Mouse (Mus musculus): ENCODE data around the gene Fkbp11. TPM values are rescaled to one million over a fixed set of nuclear protein-coding genes. Genes with fewer than 3 reads are reported as not detected.
"Not testable (repeated sequence)": the region's sequence is repeated elsewhere in the genome, so short reads cannot be mapped to it uniquely, and the experiment has no call there.

Gene Fkbp11
- total and polyA plus RNA-seq, 2 experiments from 2014 or later = 6.6 to 10.6 TPM

- no peak overlapping the region for H3K4me2 ChIP-seq (ENCODE audit: low read depth, low read length)
- no peak overlapping the region for H3K4me3 ChIP-seq (ENCODE audit: low read length)
- TF ChIP-seq CTCF (IDR thresholded peaks at IDR 0.05; ENCODE audit: low read depth) = no peak
- no peaks in the 10 kb centered on the region for H3K9me3 ChIP-seq (ENCODE audit: low read length)
- H3K27ac ChIP-seq = no peak overlapping the region
- H3K4me1 ChIP-seq (ENCODE audit: insufficient read depth, low read length) = no peaks in the 10 kb centered on the region
- H3K36me3 ChIP-seq (ENCODE audit: insufficient read depth, low read length) = peaks cover 4% of the 10 kb centered on the region; the same call in 1 of the 2 replicates
- no peaks in the 10 kb centered on the region for H3K27me3 ChIP-seq (ENCODE audit: insufficient read depth, low read length)
- DNase-seq (ENCODE audit: low spot score) (no peak), ATAC-seq (no peak)
- no peak overlapping the region for H3K9ac ChIP-seq (replicated peaks; ENCODE audit: low read length)
- 82% methylated on average over 2 of the region's 2 CpGs for WGBS
Measured at GRCm38 (mm10) chr15:98754125-98754524, 26.1 kb upstream of the Fkbp11 start.

GRCm38 (mm10) chr15:98753021-98753423, 25.0 kb upstream of the Fkbp11 start:
- Histone ChIP-seq H3K36me3 (ENCODE audit: insufficient read depth, low read length) (peaks cover 4% of the 10 kb centered on the region; the same call in 1 of the 2 replicates), H3K4me3 (ENCODE audit: low read length) (no peak overlapping the region), H3K9me3 (ENCODE audit: low read length) (no peaks in the 10 kb centered on the region), H3K27ac (no peak overlapping the region), H3K27me3 (ENCODE audit: insufficient read depth, low read length) (no peaks in the 10 kb centered on the region), H3K9ac (replicated peaks; ENCODE audit: low read length) (no peak overlapping the region), H3K4me1 (ENCODE audit: insufficient read depth, low read length) (no peaks in the 10 kb centered on the region), H3K4me2 (ENCODE audit: low read depth, low read length) (no peak overlapping the region)
- 53% methylated on average over 8 of the region's 8 CpGs for WGBS
- no peak for DNase-seq (ENCODE audit: low spot score)
- TF ChIP-seq CTCF (IDR thresholded peaks at IDR 0.05; ENCODE audit: low read depth) = no peak
- no peak for ATAC-seq

- Histone ChIP-seq H3K9me3 (ENCODE audit: low read length) (no peaks in the 10 kb centered on the region), H3K27me3 (ENCODE audit: insufficient read depth, low read length) (no peaks in the 10 kb centered on the region), H3K4me1 (ENCODE audit: insufficient read depth, low read length) (no peaks in the 10 kb centered on the region), H3K9ac (replicated peaks; ENCODE audit: low read length) (no peak overlapping the region), H3K36me3 (ENCODE audit: insufficient read depth, low read length) (peaks cover 4% of the 10 kb centered on the region; the same call in 1 of the 2 replicates), H3K27ac (no peak overlapping the region), H3K4me3 (ENCODE audit: low read length) (no peak overlapping the region), H3K4me2 (ENCODE audit: low read depth, low read length) (no peak overlapping the region)
- DNase-seq (ENCODE audit: low spot score) (no peak), ATAC-seq (no peak)
- TF ChIP-seq CTCF (IDR thresholded peaks at IDR 0.05; ENCODE audit: low read depth) = no peak
- WGBS = 97% methylated on average over 2 of the region's 2 CpGs
Measured at GRCm38 (mm10) chr15:98749093-98749492, 21.1 kb upstream of the Fkbp11 start.

GRCm38 (mm10) chr15:98747296-98747695, 19.3 kb upstream of the Fkbp11 start:
- H3K4me2 ChIP-seq (ENCODE audit: low read depth, low read length) = no peak overlapping the region
- H3K4me3 ChIP-seq (ENCODE audit: low read length) = no peak overlapping the region
- no peak overlapping the region for H3K27ac ChIP-seq
- no peaks in the 10 kb centered on the region for H3K27me3 ChIP-seq (ENCODE audit: insufficient read depth, low read length)
- no peak for TF ChIP-seq CTCF (IDR thresholded peaks at IDR 0.05; ENCODE audit: low read depth)
- no peak for ATAC-seq
- no peak overlapping the region for H3K9ac ChIP-seq (replicated peaks; ENCODE audit: low read length)
- H3K9me3 ChIP-seq (ENCODE audit: low read length) = no peaks in the 10 kb centered on the region
- WGBS = 88% methylated on average over 6 of the region's 6 CpGs
- no peaks in the 10 kb centered on the region for H3K4me1 ChIP-seq (ENCODE audit: insufficient read depth, low read length)
- no peak for DNase-seq (ENCODE audit: low spot score)
- H3K36me3 ChIP-seq (ENCODE audit: insufficient read depth, low read length) = peaks cover 4% of the 10 kb centered on the region; the same call in 1 of the 2 replicates

GRCm38 (mm10) chr15:98746344-98746965, 18.5 kb upstream of the Fkbp11 start:
- 85% methylated on average over 10 of the region's 10 CpGs for WGBS
- Histone ChIP-seq H3K4me1 (ENCODE audit: insufficient read depth, low read length) (no peaks in the 10 kb centered on the region), H3K4me2 (ENCODE audit: low read depth, low read length) (no peak overlapping the region), H3K9me3 (ENCODE audit: low read length) (no peaks in the 10 kb centered on the region), H3K27ac (no peak overlapping the region), H3K9ac (replicated peaks; ENCODE audit: low read length) (no peak overlapping the region), H3K27me3 (ENCODE audit: insufficient read depth, low read length) (no peaks in the 10 kb centered on the region), H3K4me3 (ENCODE audit: low read length) (no peak overlapping the region), H3K36me3 (ENCODE audit: insufficient read depth, low read length) (peaks cover 4% of the 10 kb centered on the region; the same call in 1 of the 2 replicates)
- no peak for DNase-seq (ENCODE audit: low spot score)
- TF ChIP-seq CTCF (IDR thresholded peaks at IDR 0.05; ENCODE audit: low read depth) = no peak
- no peak for ATAC-seq

- WGBS = 93% methylated on average over 3 of the region's 3 CpGs
- H3K9ac ChIP-seq (replicated peaks; ENCODE audit: low read length); H3K27me3 ChIP-seq (ENCODE audit: insufficient read depth, low read length); H3K9me3 ChIP-seq (ENCODE audit: low read length); H3K4me2 ChIP-seq (ENCODE audit: low read depth, low read length); H3K4me3 ChIP-seq (ENCODE audit: low read length); H3K27ac ChIP-seq; H3K4me1 ChIP-seq (ENCODE audit: insufficient read depth, low read length); ATAC-seq; DNase-seq (ENCODE audit: low spot score): not testable (repeated sequence)
- peaks cover 21% of the 10 kb centered on the region for H3K36me3 ChIP-seq (ENCODE audit: insufficient read depth, low read length)
Measured at GRCm38 (mm10) chr15:98743863-98744262, 15.9 kb upstream of the Fkbp11 start.

GRCm38 (mm10) chr15:98742766-98743428, 14.9 kb upstream of the Fkbp11 start:
- no peak for TF ChIP-seq CTCF (IDR thresholded peaks at IDR 0.05; ENCODE audit: low read depth)
- Histone ChIP-seq H3K9ac (replicated peaks; ENCODE audit: low read length) (no peak overlapping the region), H3K4me3 (ENCODE audit: low read length) (no peak overlapping the region), H3K4me1 (ENCODE audit: insufficient read depth, low read length) (no peaks in the 10 kb centered on the region), H3K36me3 (ENCODE audit: insufficient read depth, low read length) (peaks cover 25% of the 10 kb centered on the region), H3K4me2 (ENCODE audit: low read depth, low read length) (no peak overlapping the region), H3K27me3 (ENCODE audit: insufficient read depth, low read length) (no peaks in the 10 kb centered on the region), H3K27ac (no peak overlapping the region), H3K9me3 (ENCODE audit: low read length) (no peaks in the 10 kb centered on the region)
- DNase-seq (ENCODE audit: low spot score) = no peak
- WGBS = 81% methylated on average over 8 of the region's 8 CpGs
- ATAC-seq = no peak

Measured in hindbrain, postnatal 0 days (tissue).